Mouse (Mus musculus): ENCODE data around the gene Gm13757. TPM values are rescaled to one million over a fixed set of nuclear protein-coding genes. Genes with fewer than 3 reads are reported as not detected.
"Not testable (repeated sequence)": the region's sequence is repeated elsewhere in the genome, so short reads cannot be mapped to it uniquely, and the experiment has no call there.

The Gm13757 gene
- not detected for total RNA-seq (2021)
- long read RNA-seq, experiment 1: 0 reads
- long read RNA-seq, experiment 2: 0 reads

DNA sequence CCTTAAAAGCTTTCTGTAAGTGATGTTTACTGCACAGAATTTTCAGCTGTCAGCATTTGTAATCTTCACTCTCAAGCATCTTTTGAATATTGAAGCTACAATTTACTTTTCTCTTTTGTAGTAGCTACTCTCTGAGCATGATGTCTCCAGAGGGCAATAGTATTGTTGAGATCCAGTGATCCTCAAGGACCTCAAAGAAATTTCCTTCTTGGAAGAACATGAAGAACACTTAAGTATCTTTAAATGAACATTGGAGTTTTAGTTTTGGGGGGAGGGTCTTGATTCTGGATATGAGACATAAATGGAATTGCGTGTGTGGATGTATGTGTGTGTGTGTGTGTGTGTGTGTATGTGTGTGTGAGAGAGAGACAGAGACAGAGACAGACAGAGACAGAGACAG, at the start of gene Gm13757:
Gm13757 (minus strand) TSS at position 101 of the 400 bp plus-strand sequence.
- DNase-seq: no peak

DNA sequence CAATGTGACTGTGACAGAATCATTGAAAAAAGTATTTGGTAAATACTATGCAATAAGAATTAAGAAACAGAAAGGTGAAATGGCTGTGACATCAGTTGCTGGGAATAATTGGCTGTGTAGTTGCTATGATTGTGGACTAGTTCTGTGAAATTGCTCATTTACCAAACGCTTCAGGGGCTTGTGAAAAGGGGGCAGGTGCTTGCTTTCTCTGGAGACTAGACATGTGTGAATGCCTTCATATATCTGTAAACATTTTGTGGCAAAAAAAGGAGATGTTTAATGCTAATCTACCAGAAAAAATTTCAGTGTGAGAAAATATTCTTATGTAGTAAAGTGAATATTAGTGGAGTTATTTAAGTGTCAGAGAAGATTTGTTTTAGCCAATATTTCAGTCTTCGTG, 44.1 kb upstream of the Gm13757 start, which contains the start of gene Olfr1185-ps1:
Olfr1185-ps1 (plus strand) TSS at position 301 of the 400 bp plus-strand sequence.
- DNase-seq: no peak

DNA sequence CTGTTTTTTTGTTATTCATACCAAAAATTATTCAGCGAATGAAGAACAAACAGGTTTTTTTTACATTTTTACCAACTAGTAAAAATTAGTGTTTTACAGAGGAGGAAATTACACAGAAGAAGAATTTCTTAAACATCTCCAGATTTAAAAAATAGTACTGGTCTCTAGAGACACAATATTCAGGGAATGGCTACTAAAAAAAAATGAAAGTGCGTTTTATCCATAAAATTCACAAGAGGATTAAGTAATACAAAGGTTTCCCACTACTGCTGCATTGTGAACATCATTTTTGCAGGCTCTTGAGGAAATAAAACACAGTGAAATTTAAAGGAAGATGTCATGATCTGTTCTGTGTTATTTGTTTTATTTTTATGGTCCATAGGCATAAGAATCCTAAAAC, 34.4 kb upstream of the Gm13757 start, which contains the start of gene Olfr1184:
Olfr1184 (plus strand) TSS at position 301 of the 400 bp plus-strand sequence.
- no peak for DNase-seq

DNA sequence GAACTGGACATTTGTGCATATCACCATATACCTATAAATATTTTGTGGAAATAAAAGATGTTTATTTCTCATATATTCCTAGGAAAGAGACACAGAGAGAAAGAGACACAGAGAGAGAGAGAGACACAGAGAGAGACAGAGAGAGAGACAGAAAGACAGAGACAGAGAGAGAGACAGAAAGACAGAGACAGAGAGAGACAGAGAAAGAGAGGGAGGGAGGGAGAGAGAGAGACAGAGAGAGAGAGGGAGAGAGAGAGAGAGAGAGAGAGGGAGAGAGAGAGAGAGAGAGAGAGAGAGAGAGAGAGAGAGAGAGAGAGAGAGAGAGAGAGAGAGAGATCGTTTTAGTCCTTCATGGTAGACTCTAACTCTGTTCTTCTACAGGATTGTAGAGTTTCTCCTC, 5.6 kb upstream of the Gm13757 start, which contains the start of gene Olfr1183:
Olfr1183 (plus strand) TSS at position 301 of the 400 bp plus-strand sequence.
- DNase-seq: not testable (repeated sequence)

DNA sequence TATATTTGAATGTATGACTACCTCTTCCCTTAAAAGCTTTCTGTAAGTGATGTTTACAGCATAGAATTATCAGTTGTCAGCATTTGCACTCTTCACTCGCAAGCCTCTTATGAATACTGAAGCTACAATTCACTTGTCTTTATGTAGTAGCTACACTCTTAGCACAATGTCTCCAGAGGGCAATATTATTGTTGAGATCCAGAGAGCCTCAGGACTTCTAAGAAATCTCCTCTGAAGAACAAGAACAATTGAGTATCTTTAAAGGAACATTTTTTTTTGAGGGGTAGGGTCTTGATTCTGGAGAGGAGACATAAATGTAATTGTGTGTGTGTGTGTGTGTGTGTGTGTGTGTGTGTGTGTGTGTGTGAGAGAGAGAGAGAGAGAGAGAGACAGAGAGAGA, 22.9 kb downstream of the Gm13757 start, which contains the start of gene Olfr1181:
Olfr1181 (minus strand) TSS at position 101 of the 400 bp plus-strand sequence.
- DNase-seq: no peak

DNA sequence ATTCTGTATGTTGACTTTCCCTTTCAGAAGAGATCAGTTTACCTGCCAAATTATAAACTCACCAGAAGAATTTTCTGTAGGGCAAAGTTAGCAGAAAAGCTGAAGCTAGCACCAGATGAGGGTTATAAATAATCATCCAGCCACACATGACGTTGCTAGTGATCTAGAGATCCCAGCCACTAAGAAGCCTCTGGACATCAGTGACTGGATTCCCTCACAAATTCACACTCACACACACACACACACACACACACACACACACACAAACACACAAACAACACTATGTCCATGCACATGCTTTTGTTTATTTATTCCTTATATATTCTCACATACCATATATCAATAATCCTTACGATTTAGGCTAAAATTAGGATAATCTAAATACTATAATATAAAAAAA, 29.9 kb downstream of the Gm13757 start, which contains the start of gene Olfr1180:
Olfr1180 (minus strand) TSS at position 101 of the 400 bp plus-strand sequence.
- no peak for DNase-seq

DNA sequence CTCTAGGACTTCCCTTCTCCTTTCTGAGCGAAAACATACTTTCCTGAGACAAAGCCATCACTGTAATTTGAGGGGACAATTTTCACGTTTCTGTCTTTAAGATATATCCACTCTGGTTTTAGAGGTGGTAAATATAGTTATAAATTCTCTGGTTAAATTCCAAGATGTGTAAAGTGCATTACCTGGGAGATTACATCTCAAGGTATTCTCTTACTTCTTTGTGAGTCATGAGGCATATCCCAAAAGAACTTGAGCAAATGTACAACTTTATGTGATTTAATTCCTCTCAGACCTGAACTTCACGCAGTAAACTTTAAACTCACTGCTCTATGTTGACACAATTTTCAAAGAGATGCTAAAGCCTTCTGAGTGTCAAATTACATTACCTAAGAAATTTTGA, 42.6 kb downstream of the Gm13757 start, which contains the start of gene Olfr1179:
Olfr1179 (minus strand) TSS at position 101 of the 400 bp plus-strand sequence.
- DNase-seq: no peak

Other genes with a start within 250 kb of the Gm13757 start
- not detected for gene Olfr1170, start 220.8 kb downstream of the Gm13757 start, total RNA-seq (2021)
- not detected for gene Olfr1173, start 169.3 kb downstream of the Gm13757 start, total RNA-seq (2021)
- gene Olfr1174-ps, start 134.0 kb downstream of the Gm13757 start, total RNA-seq (2021): not detected
- not detected for gene Olfr1175-ps, start 121.9 kb downstream of the Gm13757 start, total RNA-seq (2021)
- gene Olfr1176, start 112.4 kb downstream of the Gm13757 start, total RNA-seq (2021): not detected
- gene Olfr1177-ps, start 102.6 kb downstream of the Gm13757 start, total RNA-seq (2021): not detected
- gene Olfr1178, start 62.1 kb downstream of the Gm13757 start, total RNA-seq (2021): not detected
- gene Olfr1179, start 42.7 kb downstream of the Gm13757 start, total RNA-seq (2021): not detected
- gene Olfr1180, start 30.0 kb downstream of the Gm13757 start, total RNA-seq (2021): not detected
- gene Olfr1181, start 23.0 kb downstream of the Gm13757 start, total RNA-seq (2021): not detected
- not detected for gene Olfr1183, start 5.7 kb upstream of the Gm13757 start, total RNA-seq (2021)
- not detected for gene Olfr1184, start 34.5 kb upstream of the Gm13757 start, total RNA-seq (2021)
- gene Olfr1185-ps1, start 44.2 kb upstream of the Gm13757 start, total RNA-seq (2021): not detected
- gene Olfr1186, start 69.4 kb upstream of the Gm13757 start, total RNA-seq (2021): not detected
- gene Olfr1188, start 107.8 kb upstream of the Gm13757 start, total RNA-seq (2021): not detected
- not detected for gene Olfr1189, start 137.3 kb upstream of the Gm13757 start, total RNA-seq (2021)
- under 1 TPM in 1 of 2 experiments, not detected in 1; 0.05 TPM for gene Olfr1191-ps1, start 191.4 kb upstream of the Gm13757 start, total RNA-seq (2021)
- not detected for gene Olfr1192-ps1, start 199.4 kb upstream of the Gm13757 start, total RNA-seq (2021)
- not detected for gene Olfr1193, start 226.5 kb upstream of the Gm13757 start, total RNA-seq (2021)
- gene Olfr1195, start 240.1 kb upstream of the Gm13757 start, total RNA-seq (2021): not detected